Mouse (Mus musculus) kidney, adult 2 months (tissue): ENCODE results near the gene Scel.

Experiments used
- CTCF ChIP-seq: fragments of 200-500 bp; conservative IDR thresholded peaks from 2 replicates; pipeline ENCODE4 v1.5.1; 2011; ENCODE audit warnings: low read depth, mild to moderate bottlenecking, control low read depth, low read length, moderate library complexity, mixed read lengths; ENCODE audit not compliant: insufficient read depth, insufficient read length
- POLR2A ChIP-seq: fragments of 200-500 bp; IDR thresholded peaks from one replicate; pipeline ENCODE4 v1.6.1; 2011; ENCODE audit warnings: low read depth, low read length, control low read depth

DNA sequence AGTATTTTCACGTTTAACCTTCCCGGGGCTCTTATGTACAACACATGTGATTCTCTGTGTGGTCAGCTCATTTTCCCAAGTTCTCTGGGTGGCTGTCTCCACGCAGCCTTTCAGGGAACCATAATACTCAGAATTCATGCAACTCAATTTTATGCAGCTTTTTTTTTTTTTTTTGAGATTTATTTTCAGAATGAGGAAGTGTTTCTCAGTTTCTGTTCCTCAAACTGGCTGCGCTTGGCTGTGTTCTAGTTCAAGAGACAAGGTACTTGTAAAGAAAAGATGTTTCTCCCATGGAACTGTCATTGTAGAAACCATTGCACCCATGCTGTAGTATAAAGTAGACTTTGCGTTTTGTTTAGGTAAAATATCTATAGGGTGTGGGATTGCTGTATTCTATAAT is 26.2 kb upstream of the Scel start:
- no peak for TF ChIP-seq POLR2A
- no peak for TF ChIP-seq CTCF
